Mouse (Mus musculus) Muller cell, postnatal 12 days (primary cell): ENCODE measurements around the gene Alox5.

Experiments used
- DNase-seq: peaks from one replicate; pipeline ENCODE4 v3.0.0-alpha.2; 2015; ENCODE audit errors: inconsistent ontology term

Gene Alox5

GRCm38 (mm10) chr6:116385194-116386044 is 75.6 kb downstream of the Alox5 start:
- DNase-seq: no peak

- DNase-seq: no peak
Observed at GRCm38 (mm10) chr6:116383582-116383981, 77.4 kb downstream of the Alox5 start.

- no peak for DNase-seq
Observed at GRCm38 (mm10) chr6:116381605-116382004, 79.4 kb downstream of the Alox5 start.

- DNase-seq: no peak
Observed at GRCm38 (mm10) chr6:116380157-116380556, 80.8 kb downstream of the Alox5 start.

- DNase-seq: no peak
Observed at GRCm38 (mm10) chr6:116378892-116379291, 82.1 kb downstream of the Alox5 start.

GRCm38 (mm10) chr6:116374618-116375017 is 86.4 kb downstream of the Alox5 start:
- no peak for DNase-seq

GRCm38 (mm10) chr6:116374136-116374535 is 86.8 kb downstream of the Alox5 start:
- DNase-seq: no peak

GRCm38 (mm10) chr6:116371500-116371899 is 89.5 kb downstream of the Alox5 start:
- DNase-seq: no peak

- no peak for DNase-seq
Observed at GRCm38 (mm10) chr6:116370216-116370976, 90.6 kb downstream of the Alox5 start.

GRCm38 (mm10) chr6:116369811-116370210 is 91.2 kb downstream of the Alox5 start:
- no peak for DNase-seq

- DNase-seq: no peak
Observed at GRCm38 (mm10) chr6:116367971-116368370, 93.0 kb downstream of the Alox5 start.

- no peak for DNase-seq
Observed at GRCm38 (mm10) chr6:116361993-116362392, 99.0 kb downstream of the Alox5 start.

- no peak for DNase-seq
Observed at GRCm38 (mm10) chr6:116361463-116361862, 99.5 kb downstream of the Alox5 start.
